Mouse (Mus musculus): ENCODE measurements at regions not wholly inside any gene's neighbourhood (a gene's known extent, or its start where the extent isn't known, plus 50 kb on each side); places are given as distances from the start of the nearest gene placed in this dataset.
A peak's percentile ranks its signal among the peaks of the same experiment; 100 is the strongest.

GRCm38 (mm10) chr6:143631581-143631980 is 464.6 kb downstream of the Etnk1 start:
- DNase-seq: no peak

- DNase-seq: no peak
Measured at GRCm38 (mm10) chr6:143633710-143634109, 466.7 kb downstream of the Etnk1 start.

GRCm38 (mm10) chr6:143634334-143634733 is 467.3 kb downstream of the Etnk1 start:
- DNase-seq: no peak

GRCm38 (mm10) chr6:143635043-143635442 is 468.0 kb downstream of the Etnk1 start:
- DNase-seq: no peak

- DNase-seq: no peak
Measured at GRCm38 (mm10) chr6:143640652-143641051, 473.6 kb downstream of the Etnk1 start.

GRCm38 (mm10) chr6:143642052-143642451 is 475.0 kb downstream of the Etnk1 start:
- DNase-seq: no peak

GRCm38 (mm10) chr6:143645989-143646388 is 479.0 kb downstream of the Etnk1 start:
- DNase-seq: no peak

- no peak for DNase-seq
Measured at GRCm38 (mm10) chr6:143648501-143648900, 481.5 kb downstream of the Etnk1 start.

GRCm38 (mm10) chr6:143656576-143656975 is 489.6 kb downstream of the Etnk1 start:
- no peak for DNase-seq

GRCm38 (mm10) chr6:143660837-143661236 is 493.8 kb downstream of the Etnk1 start:
- no peak for DNase-seq

- DNase-seq: no peak
Measured at GRCm38 (mm10) chr6:143663306-143663705, 496.3 kb downstream of the Etnk1 start.

GRCm38 (mm10) chr6:143665374-143665773 is 498.4 kb downstream of the Etnk1 start:
- DNase-seq: no peak

- DNase-seq: no peak
Measured at GRCm38 (mm10) chr6:143668551-143668950, 501.5 kb downstream of the Etnk1 start.

GRCm38 (mm10) chr6:143669446-143670130 is 502.6 kb downstream of the Etnk1 start:
- DNase-seq: no peak

- no peak for DNase-seq
Measured at GRCm38 (mm10) chr6:143690131-143690530, 523.1 kb downstream of the Etnk1 start.

GRCm38 (mm10) chr6:143690866-143691265 is 523.8 kb downstream of the Etnk1 start:
- DNase-seq: no peak

GRCm38 (mm10) chr6:143697997-143698396 is 531.0 kb downstream of the Etnk1 start:
- DNase-seq: no peak

GRCm38 (mm10) chr6:143703984-143704383 is 537.0 kb downstream of the Etnk1 start:
- no peak for DNase-seq

- DNase-seq: no peak
Measured at GRCm38 (mm10) chr6:143706451-143706850, 539.4 kb downstream of the Etnk1 start.

GRCm38 (mm10) chr6:143714461-143714860 is 547.4 kb downstream of the Etnk1 start:
- DNase-seq: no peak

GRCm38 (mm10) chr6:143750074-143750473 is 583.1 kb downstream of the Etnk1 start:
- no peak for DNase-seq

- DNase-seq: peak; percentile 6 to 23
Measured at GRCm38 (mm10) chr6:143751076-143752070, 584.4 kb downstream of the Etnk1 start.

GRCm38 (mm10) chr6:143757462-143757861 is 590.4 kb downstream of the Etnk1 start:
- peak; percentile 3 to 10 for DNase-seq

GRCm38 (mm10) chr6:143768115-143768514 is 601.1 kb downstream of the Etnk1 start:
- DNase-seq: no peak
